Mouse (Mus musculus) right cerebral cortex, adult 2 months (tissue): ENCODE data around the gene Anapc15-ps.

Experiments
- DNase-seq, 2 experiments: peaks; one replicate each; pipeline ENCODE4 v3.0.0; 2021 to 2022; ENCODE audit warnings: low spot score in 2 of 2

Gene Anapc15-ps

GRCm38 (mm10) chr10:95673351-95673750 is at the start of gene Anapc15-ps:
Anapc15-ps (minus strand) TSS chr10:95673451.
- DNase-seq, result no peak

GRCm38 (mm10) chr10:95722203-95722611 is 49.0 kb upstream of the Anapc15-ps start:
- DNase-seq, result no peak

GRCm38 (mm10) chr10:95720181-95720798 is 47.0 kb upstream of the Anapc15-ps start:
- no peak for DNase-seq

- DNase-seq, result no peak
Measured at GRCm38 (mm10) chr10:95719472-95719871, 46.2 kb upstream of the Anapc15-ps start.

GRCm38 (mm10) chr10:95718760-95719159 is 45.5 kb upstream of the Anapc15-ps start:
- no peak for DNase-seq

GRCm38 (mm10) chr10:95717106-95717680 is 43.9 kb upstream of the Anapc15-ps start:
- no peak for DNase-seq

GRCm38 (mm10) chr10:95715687-95716086 is 42.4 kb upstream of the Anapc15-ps start:
- no peak for DNase-seq

GRCm38 (mm10) chr10:95712221-95712620 is 39.0 kb upstream of the Anapc15-ps start:
- no peak for DNase-seq

- no peak for DNase-seq
Measured at GRCm38 (mm10) chr10:95709903-95710660, 36.8 kb upstream of the Anapc15-ps start.

GRCm38 (mm10) chr10:95709143-95709880 is 36.1 kb upstream of the Anapc15-ps start:
- no peak for DNase-seq

GRCm38 (mm10) chr10:95708001-95708400 is 34.8 kb upstream of the Anapc15-ps start:
- DNase-seq, result no peak

- no peak for DNase-seq
Measured at GRCm38 (mm10) chr10:95706867-95707266, 33.6 kb upstream of the Anapc15-ps start.

- peak in 1 of 2 experiments; percentile 25 for DNase-seq
Measured at GRCm38 (mm10) chr10:95705747-95706146, 32.5 kb upstream of the Anapc15-ps start.

GRCm38 (mm10) chr10:95704847-95705246 is 31.6 kb upstream of the Anapc15-ps start:
- DNase-seq, result peak; percentile 43 to 46

- no peak for DNase-seq
Measured at GRCm38 (mm10) chr10:95703730-95704129, 30.5 kb upstream of the Anapc15-ps start.

- DNase-seq, result no peak
Measured at GRCm38 (mm10) chr10:95700422-95700821, 27.2 kb upstream of the Anapc15-ps start.

GRCm38 (mm10) chr10:95698920-95699714 is 25.9 kb upstream of the Anapc15-ps start:
- DNase-seq, result no peak

GRCm38 (mm10) chr10:95696253-95696641 is 23.0 kb upstream of the Anapc15-ps start:
- no peak for DNase-seq

GRCm38 (mm10) chr10:95695603-95696252 is 22.5 kb upstream of the Anapc15-ps start:
- no peak for DNase-seq

GRCm38 (mm10) chr10:95694559-95695251 is 21.5 kb upstream of the Anapc15-ps start:
- no peak for DNase-seq
